Mouse (Mus musculus) heart, adult 9 months (tissue): Measurements from ENCODE around the gene Agtr1a.

Experiments used
- DNase-seq, 2 experiments: peaks; one replicate each; pipeline ENCODE4 v3.0.0; 2022; ENCODE audit warnings: low spot score in 2 of 2

Agtr1a gene

DNA sequence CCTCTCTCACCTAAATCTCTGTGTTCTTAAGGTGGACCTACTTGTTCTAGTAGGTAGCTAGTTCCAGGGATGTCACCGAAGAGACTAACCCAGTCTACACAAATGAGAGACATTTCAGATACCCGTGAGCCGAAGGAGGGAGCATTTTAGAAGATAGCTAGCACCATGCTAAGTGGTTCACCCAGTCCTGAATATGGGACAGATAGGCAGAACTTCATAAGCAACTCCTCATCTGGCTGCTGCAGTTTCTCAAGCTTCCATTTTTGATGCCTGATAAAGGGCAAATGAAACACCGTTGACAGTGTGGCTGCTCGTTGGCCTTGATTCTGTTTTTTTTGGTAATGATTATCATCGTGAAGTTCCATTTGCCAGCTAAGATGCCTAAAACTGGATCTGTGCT is 25.8 kb downstream of the Agtr1a start:
- DNase-seq: no peak

DNA sequence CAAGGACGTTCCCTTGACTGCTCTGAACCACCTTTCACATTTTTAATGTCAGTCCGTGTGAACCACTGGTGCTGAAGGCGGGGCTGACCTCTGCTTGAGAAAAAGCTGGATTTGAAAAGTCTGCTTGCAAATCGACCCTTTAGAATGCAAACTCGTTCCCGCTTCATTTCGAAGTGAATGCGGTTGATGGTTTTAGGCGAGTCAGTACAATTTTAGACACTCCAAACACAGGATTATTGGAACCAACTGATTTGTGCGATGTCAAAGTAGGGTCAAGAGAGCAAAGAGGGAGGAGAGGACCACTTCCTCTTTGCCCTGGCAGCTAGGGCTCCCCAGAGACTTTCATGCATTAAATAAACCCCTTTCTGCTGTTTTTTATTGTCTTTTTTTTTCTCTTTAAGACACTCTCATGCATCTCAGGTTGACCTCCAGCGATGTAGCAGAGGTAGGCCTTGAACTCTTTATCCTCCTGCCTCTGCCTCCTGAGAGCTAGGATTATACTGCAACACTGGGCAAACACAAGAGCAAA is 27.9 kb downstream of the Agtr1a start:
- no peak for DNase-seq

- DNase-seq: no peak
Observed at GRCm38 (mm10) chr13:30364780-30365179, 28.5 kb downstream of the Agtr1a start.

- DNase-seq: no peak
Observed at GRCm38 (mm10) chr13:30365378-30365777, 29.1 kb downstream of the Agtr1a start.

DNA sequence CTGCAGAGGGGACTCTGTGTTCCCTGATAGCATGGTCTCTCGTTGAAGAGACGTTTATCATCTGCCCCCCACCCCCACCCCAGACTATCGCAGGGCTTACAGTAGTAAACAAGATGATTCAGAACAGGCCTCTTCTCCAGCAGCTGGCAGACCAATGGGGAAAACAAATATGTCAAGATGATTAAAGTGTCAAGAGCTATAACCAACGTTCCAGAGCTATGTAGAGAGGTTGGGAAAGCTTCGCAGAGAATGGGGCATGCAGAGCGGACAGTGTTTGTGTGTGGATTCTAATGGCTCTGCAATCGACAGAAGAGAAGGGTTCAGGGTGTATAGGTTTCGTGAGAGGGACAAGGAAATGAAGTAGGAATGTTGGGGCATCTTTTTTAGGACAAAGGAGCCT is 31.9 kb downstream of the Agtr1a start:
- DNase-seq: no peak

- DNase-seq: no peak
Observed at GRCm38 (mm10) chr13:30368746-30369145, 32.5 kb downstream of the Agtr1a start.

- DNase-seq: no peak
Observed at GRCm38 (mm10) chr13:30378868-30379267, 42.6 kb downstream of the Agtr1a start.

- DNase-seq: no peak
Observed at GRCm38 (mm10) chr13:30385183-30385582, 48.9 kb downstream of the Agtr1a start.

- no peak for DNase-seq
Observed at GRCm38 (mm10) chr13:30394123-30394522, 57.9 kb downstream of the Agtr1a start.

- peak; percentile 7 to 43 for DNase-seq
Observed at GRCm38 (mm10) chr13:30396431-30396830, 60.2 kb downstream of the Agtr1a start.

DNA sequence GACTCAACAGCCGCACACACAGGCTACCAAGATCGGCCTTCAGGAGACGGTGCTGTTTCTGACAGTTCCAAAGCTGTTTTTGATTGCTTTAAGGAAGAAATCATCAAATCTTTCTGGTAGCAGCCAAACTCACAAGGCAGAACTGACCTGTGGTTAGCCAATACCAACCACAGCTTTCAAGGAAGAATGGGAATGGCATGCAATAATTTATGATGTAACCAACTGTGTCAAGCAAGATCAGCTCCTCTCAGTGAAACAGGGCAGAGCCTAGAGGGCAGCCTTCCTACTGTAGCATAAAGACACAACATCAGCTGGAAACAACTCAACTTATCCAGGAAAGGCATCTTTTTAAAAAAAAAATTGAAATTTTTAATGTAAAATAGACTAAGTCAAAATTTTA is 62.6 kb downstream of the Agtr1a start:
- DNase-seq: no peak

GRCm38 (mm10) chr13:30400621-30401020 is 64.4 kb downstream of the Agtr1a start:
- DNase-seq: no peak

- DNase-seq: no peak
Observed at GRCm38 (mm10) chr13:30403874-30404273, 67.6 kb downstream of the Agtr1a start.

DNA sequence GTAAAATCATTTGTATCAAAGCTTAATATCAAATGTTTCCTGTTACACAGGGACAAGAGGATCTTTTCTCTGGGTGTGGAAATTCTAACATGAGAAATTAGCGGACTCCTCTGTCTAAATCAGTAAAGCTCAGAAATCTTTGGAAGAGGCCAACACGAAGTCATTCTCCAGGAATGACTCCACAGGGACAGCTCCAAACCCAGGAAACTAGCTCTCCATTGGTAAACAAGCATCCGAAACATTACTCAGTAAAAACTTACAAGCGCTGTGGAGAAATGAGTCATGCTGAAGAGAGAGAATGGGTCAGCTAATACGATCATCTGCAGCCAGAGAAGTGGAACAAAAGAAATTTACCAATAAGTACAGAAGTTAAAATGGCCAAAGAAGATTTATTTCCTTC is 82.4 kb downstream of the Agtr1a start:
- DNase-seq: peak; percentile 45 to 46

GRCm38 (mm10) chr13:30427008-30427407 is 90.8 kb downstream of the Agtr1a start:
- peak; percentile 38 to 48 for DNase-seq

- no peak for DNase-seq
Observed at GRCm38 (mm10) chr13:30427436-30427835, 91.2 kb downstream of the Agtr1a start.
